Mouse (Mus musculus): Measurements from ENCODE around the gene Ncstn. TPM values are rescaled to one million over a fixed set of nuclear protein-coding genes. Genes with fewer than 3 reads are reported as not detected.

The Ncstn gene
- total and polyA plus RNA-seq, 3 experiments = 15.0 to 56.1 (median 24.5) TPM

DNA sequence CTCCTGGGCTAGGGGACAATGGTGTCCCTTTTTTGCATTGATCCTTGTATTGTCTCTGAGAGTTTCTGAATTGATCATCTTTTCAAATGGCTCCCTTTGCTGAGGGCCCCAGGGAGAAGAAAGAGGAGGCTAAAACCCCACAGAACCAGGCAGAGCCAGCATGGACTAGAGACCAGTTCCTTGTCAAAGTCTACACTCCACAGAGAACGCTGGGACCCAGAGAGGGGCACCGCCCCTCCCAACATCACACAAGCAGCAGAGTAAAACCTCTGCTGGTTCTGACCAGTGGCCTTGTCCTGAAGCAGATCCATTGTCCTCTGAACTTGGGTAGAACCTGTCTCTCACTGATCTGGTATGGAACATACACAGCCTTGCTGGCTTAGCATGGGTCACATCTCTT lies 20.5 kb downstream of the Ncstn start:
- Histone ChIP-seq H3K4me3 (replicated peaks in 1 of 3; ENCODE audit: low read depth in 2 of 3, low read length in 2 of 3, poor library complexity in 1 of 3) (no peak overlapping the region), H3K27ac (ENCODE audit: insufficient read depth, low read depth) (no peak overlapping the region), H3K4me2 (ENCODE audit: insufficient read depth, low read depth, poor library complexity, severe bottlenecking) (no peak overlapping the region), H3K36me3 (replicated peaks in 1 of 2; ENCODE audit: control insufficient read depth in 1 of 2, insufficient read depth in 1 of 2, low read length in 1 of 2) (peaks cover 27 to 39% of the 10 kb centered on the region in 2 experiments), H3K27me3 (replicated peaks) (no peaks in the 10 kb centered on the region), H3K9me3 (replicated peaks; ENCODE audit: low read length) (no peaks in the 10 kb centered on the region), H3K79me2 (replicated peaks; ENCODE audit: control insufficient read depth, extremely low read depth, insufficient read depth, poor library complexity, severe bottlenecking) (no peaks in the 10 kb centered on the region), H3K4me1 (ENCODE audit: control insufficient read depth in 1 of 2, insufficient read depth in 2 of 2) (peaks cover 25 to 49% of the 10 kb centered on the region in 2 experiments), H3K9ac (ENCODE audit: insufficient read depth, low read depth) (peak overlapping the region; percentile 14)
- in situ Hi-C loops (cut with MboI; ENCODE audit: low pct_ligation_motif_present, low pct_unique_long_range_greater_than_20kb, low sequenced_read_pairs) = no loop called here
- no peak for DNase-seq (ENCODE audit: extremely low read depth)
- no peak for TF ChIP-seq NELFE (IDR thresholded peaks at IDR 0.05; ENCODE audit: low read depth, low read length)
- no peak for TF ChIP-seq HCFC1 (IDR thresholded peaks at IDR 0.05; ENCODE audit: low read depth, low read length)
- TF ChIP-seq MYC (IDR thresholded peaks at IDR 0.05; ENCODE audit: low read depth, low read length) = no peak
- TF ChIP-seq MEF2A (IDR thresholded peaks at IDR 0.05; ENCODE audit: borderline replicate concordance, low read depth, low read length) = no peak
- TF ChIP-seq POLR2A (IDR thresholded peaks at IDR 0.05; ENCODE audit: low read depth, low read length) = no peak
- dilution Hi-C loops (cut with MboI; ENCODE audit: extremely low pct_ligation_motif_present, extremely low pct_unique_long_range_greater_than_20kb, low sequenced_read_pairs) = no loop called here

DNA sequence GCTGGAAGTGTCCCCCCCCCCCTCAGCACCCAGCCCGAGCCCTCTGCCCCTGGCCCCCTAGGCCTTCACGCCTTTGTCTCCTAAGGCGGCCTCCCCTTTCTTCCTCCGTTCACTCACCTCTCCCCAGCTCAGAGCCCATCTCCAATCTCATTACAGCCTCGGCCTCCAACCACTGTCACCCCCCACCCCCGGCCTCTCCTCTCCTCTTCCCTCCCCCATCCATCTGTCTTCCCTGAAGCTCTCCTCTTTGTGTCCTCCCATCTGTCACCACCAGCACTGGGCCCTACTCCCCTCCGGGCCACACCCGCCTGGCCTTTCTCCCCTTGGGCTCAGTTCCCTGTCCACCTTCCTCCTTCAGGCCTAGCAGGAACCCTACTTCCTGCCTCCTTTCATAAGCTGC lies 21.4 kb downstream of the Ncstn start:
- H3K36me3 ChIP-seq (replicated peaks in 1 of 2; ENCODE audit: control insufficient read depth in 1 of 2, insufficient read depth in 1 of 2, low read length in 1 of 2) = peaks cover 18 to 30% of the 10 kb centered on the region in 2 experiments
- dilution Hi-C loops (cut with MboI; ENCODE audit: extremely low pct_ligation_motif_present, extremely low pct_unique_long_range_greater_than_20kb, low sequenced_read_pairs) = no loop called here
- no peak overlapping the region for H3K4me2 ChIP-seq (ENCODE audit: insufficient read depth, low read depth, poor library complexity, severe bottlenecking)
- H3K4me1 ChIP-seq (ENCODE audit: control insufficient read depth in 1 of 2, insufficient read depth in 2 of 2) = peaks cover 25 to 49% of the 10 kb centered on the region in 2 experiments
- H3K79me2 ChIP-seq (replicated peaks; ENCODE audit: control insufficient read depth, extremely low read depth, insufficient read depth, poor library complexity, severe bottlenecking) = no peaks in the 10 kb centered on the region
- no peak for DNase-seq (ENCODE audit: extremely low read depth)
- no peaks in the 10 kb centered on the region for H3K27me3 ChIP-seq (replicated peaks)
- no peak overlapping the region for H3K9ac ChIP-seq (ENCODE audit: insufficient read depth, low read depth)
- H3K4me3 ChIP-seq (replicated peaks in 1 of 3; ENCODE audit: low read depth in 2 of 3, low read length in 2 of 3, poor library complexity in 1 of 3) = no peak overlapping the region
- in situ Hi-C loops (cut with MboI; ENCODE audit: low pct_ligation_motif_present, low pct_unique_long_range_greater_than_20kb, low sequenced_read_pairs) = no loop called here
- no peak overlapping the region; the same call in 1 of the 2 replicates for H3K27ac ChIP-seq (ENCODE audit: insufficient read depth, low read depth)
- H3K9me3 ChIP-seq (replicated peaks; ENCODE audit: low read length) = no peaks in the 10 kb centered on the region
- TF ChIP-seq KAT2A (IDR thresholded peaks at IDR 0.05; ENCODE audit: insufficient replicate concordance, low read length) (no peak), GABPA (IDR thresholded peaks at IDR 0.05; ENCODE audit: insufficient replicate concordance, low read depth, low read length) (no peak), PAX5 (IDR thresholded peaks at IDR 0.05; ENCODE audit: low read length) (no peak), ZC3H11A (IDR thresholded peaks at IDR 0.05; ENCODE audit: low read depth, low read length) (no peak), JUN (IDR thresholded peaks at IDR 0.05; ENCODE audit: insufficient read depth, low read depth, low read length) (no peak), SMC3 (IDR thresholded peaks at IDR 0.05; ENCODE audit: low read depth, low read length) (no peak), ZMIZ1 (IDR thresholded peaks at IDR 0.05; ENCODE audit: low read depth, low read length) (no peak), HCFC1 (IDR thresholded peaks at IDR 0.05; ENCODE audit: low read depth, low read length) (no peak), NELFE (IDR thresholded peaks at IDR 0.05; ENCODE audit: low read depth, low read length) (no peak), POLR2AphosphoS2 (IDR thresholded peaks at IDR 0.05; ENCODE audit: low read depth, low read length) (no peak), MAFK (IDR thresholded peaks at IDR 0.05; ENCODE audit: insufficient replicate concordance, low read length) (no peak), BHLHE40 (IDR thresholded peaks at IDR 0.05; ENCODE audit: low read depth, low read length) (no peak), USF1 (IDR thresholded peaks at IDR 0.05; ENCODE audit: low read depth, low read length) (no peak), ZNF384 (IDR thresholded peaks at IDR 0.05; ENCODE audit: low read depth, low read length) (no peak), ETS1 (conservative IDR thresholded peaks at IDR 0.05; ENCODE audit: low read depth, low read length) (no peak), ELF1 (IDR thresholded peaks at IDR 0.05; ENCODE audit: low read depth, low read length) (no peak), MAX (IDR thresholded peaks at IDR 0.05; ENCODE audit: low read length) (no peak)

Data from CH12.LX (cell line).